Mouse (Mus musculus) R1 (cell line): ENCODE measurements at regions not wholly inside any gene's neighbourhood (a gene's known extent, or its start where the extent isn't known, plus 50 kb on each side); places are given as distances from the start of the nearest gene placed in this dataset.

Experiments used
- DNase-seq: peaks from one replicate; pipeline ENCODE4 v3.0.0-alpha.2; 2018; ENCODE audit warnings: low read depth, low spot score

- no peak for DNase-seq
Measured at GRCm38 (mm10) chr5:105974576-105975177, 98.3 kb downstream of the Zfp326 start.
